Mouse (Mus musculus): Measurements from ENCODE around the gene Irgm2. TPM values are rescaled to one million over a fixed set of nuclear protein-coding genes. Genes with fewer than 3 reads are reported as not detected.

Gene Irgm2
- polyA plus RNA-seq, 1 experiment from 2014 or later, result 0.57 TPM

- Histone ChIP-seq H3K4me3 (no peak overlapping the region), H3K36me3 (no peaks in the 10 kb centered on the region), H3K27ac (replicated peaks) (no peak overlapping the region), H3K9me3 (replicated peaks) (no peaks in the 10 kb centered on the region), H3K27me3 (ENCODE audit: low read depth, poor library complexity, severe bottlenecking) (no peaks in the 10 kb centered on the region; the same call in 1 of the 2 replicates), H3K4me1 (no peaks in the 10 kb centered on the region)
- whole genome bisulfite sequencing, result 62% methylated on average over 4 of the region's 4 CpGs
- no peak for DNase-seq (ENCODE audit: low spot score)
These were observed 47.9 kb downstream of the Irgm2 start for GRCm38 (mm10) chr11:58247294-58247693.

GRCm38 (mm10) chr11:58249203-58249981 is 50.0 kb downstream of the Irgm2 start:
- no peak overlapping the region for H3K27ac ChIP-seq (replicated peaks)
- DNase-seq (ENCODE audit: low spot score), result no peak
- no peaks in the 10 kb centered on the region for H3K9me3 ChIP-seq (replicated peaks)
- H3K4me1 ChIP-seq, result no peaks in the 10 kb centered on the region
- H3K27me3 ChIP-seq (ENCODE audit: low read depth, poor library complexity, severe bottlenecking), result no peaks in the 10 kb centered on the region
- no peaks in the 10 kb centered on the region for H3K36me3 ChIP-seq
- 83% methylated on average over 7 of the region's 7 CpGs for WGBS
- H3K4me3 ChIP-seq, result no peak overlapping the region

- WGBS, result 83% methylated on average over 5 of the region's 5 CpGs
These were observed 51.1 kb downstream of the Irgm2 start for GRCm38 (mm10) chr11:58250550-58250949.

GRCm38 (mm10) chr11:58254411-58254810 is 55.0 kb downstream of the Irgm2 start:
- Histone ChIP-seq H3K27me3 (ENCODE audit: low read depth, poor library complexity, severe bottlenecking) (no peaks in the 10 kb centered on the region), H3K27ac (replicated peaks) (no peak overlapping the region), H3K4me1 (no peaks in the 10 kb centered on the region), H3K9me3 (replicated peaks) (no peaks in the 10 kb centered on the region), H3K4me3 (no peak overlapping the region), H3K36me3 (no peaks in the 10 kb centered on the region)
- WGBS, result 84% methylated on average over 3 of the region's 3 CpGs
- no peak for DNase-seq (ENCODE audit: low spot score)

More at GRCm38 (mm10) chr11:58250550-58250949, 51.1 kb downstream of the Irgm2 start:
- no peak overlapping the region for H3K27ac ChIP-seq (replicated peaks)
- H3K36me3 ChIP-seq, result no peaks in the 10 kb centered on the region
- H3K9me3 ChIP-seq (replicated peaks), result no peaks in the 10 kb centered on the region
- no peaks in the 10 kb centered on the region for H3K27me3 ChIP-seq (ENCODE audit: low read depth, poor library complexity, severe bottlenecking)
- DNase-seq (ENCODE audit: low spot score), result no peak
- H3K4me1 ChIP-seq, result no peaks in the 10 kb centered on the region
- H3K4me3 ChIP-seq, result no peak overlapping the region

GRCm38 (mm10) chr11:58257816-58258215 is 58.4 kb downstream of the Irgm2 start:
- no peak overlapping the region for H3K27ac ChIP-seq (replicated peaks)
- no peaks in the 10 kb centered on the region for H3K4me1 ChIP-seq
- no peaks in the 10 kb centered on the region for H3K27me3 ChIP-seq (ENCODE audit: low read depth, poor library complexity, severe bottlenecking)
- no peak overlapping the region for H3K4me3 ChIP-seq
- no peaks in the 10 kb centered on the region for H3K36me3 ChIP-seq
- WGBS, result 84% methylated on average over 5 of the region's 5 CpGs
- H3K9me3 ChIP-seq (replicated peaks), result no peaks in the 10 kb centered on the region
- no peak for DNase-seq (ENCODE audit: low spot score)

- Histone ChIP-seq H3K4me1 (no peaks in the 10 kb centered on the region), H3K36me3 (no peaks in the 10 kb centered on the region), H3K4me3 (no peak overlapping the region), H3K9me3 (replicated peaks) (no peaks in the 10 kb centered on the region), H3K27me3 (ENCODE audit: low read depth, poor library complexity, severe bottlenecking) (no peaks in the 10 kb centered on the region), H3K27ac (replicated peaks) (no peak overlapping the region)
- DNase-seq (ENCODE audit: low spot score), result no peak
- WGBS, result 88% methylated on average over 4 of the region's 4 CpGs
These were observed 60.7 kb downstream of the Irgm2 start for GRCm38 (mm10) chr11:58260156-58260555.

GRCm38 (mm10) chr11:58261826-58262225 is 62.4 kb downstream of the Irgm2 start:
- DNase-seq (ENCODE audit: low spot score), result no peak
- Histone ChIP-seq H3K27me3 (ENCODE audit: low read depth, poor library complexity, severe bottlenecking) (no peaks in the 10 kb centered on the region), H3K27ac (replicated peaks) (no peak overlapping the region), H3K4me3 (no peak overlapping the region), H3K9me3 (replicated peaks) (no peaks in the 10 kb centered on the region), H3K36me3 (no peaks in the 10 kb centered on the region), H3K4me1 (no peaks in the 10 kb centered on the region)
- WGBS, result 78% methylated on average over 4 of the region's 4 CpGs

GRCm38 (mm10) chr11:58262336-58262735 is 62.9 kb downstream of the Irgm2 start:
- no peak for DNase-seq (ENCODE audit: low spot score)
- Histone ChIP-seq H3K4me3 (no peak overlapping the region), H3K9me3 (replicated peaks) (no peaks in the 10 kb centered on the region), H3K27me3 (ENCODE audit: low read depth, poor library complexity, severe bottlenecking) (no peaks in the 10 kb centered on the region), H3K27ac (replicated peaks) (no peak overlapping the region), H3K36me3 (no peaks in the 10 kb centered on the region), H3K4me1 (no peaks in the 10 kb centered on the region)
- WGBS, result 87% methylated on average over 3 of the region's 3 CpGs

GRCm38 (mm10) chr11:58263516-58263915 is 64.1 kb downstream of the Irgm2 start:
- no peaks in the 10 kb centered on the region for H3K27me3 ChIP-seq (ENCODE audit: low read depth, poor library complexity, severe bottlenecking)
- no peak overlapping the region for H3K27ac ChIP-seq (replicated peaks)
- H3K36me3 ChIP-seq, result no peaks in the 10 kb centered on the region
- H3K4me3 ChIP-seq, result no peak overlapping the region
- WGBS, result 81% methylated on average over 2 of the region's 2 CpGs
- DNase-seq (ENCODE audit: low spot score), result no peak
- H3K4me1 ChIP-seq, result no peaks in the 10 kb centered on the region
- H3K9me3 ChIP-seq (replicated peaks), result no peaks in the 10 kb centered on the region

GRCm38 (mm10) chr11:58264546-58264945 is 65.1 kb downstream of the Irgm2 start:
- 89% methylated on average over 9 of the region's 9 CpGs for WGBS

GRCm38 (mm10) chr11:58268285-58268684 is 68.9 kb downstream of the Irgm2 start:
- no peak overlapping the region for H3K4me3 ChIP-seq
- no peaks in the 10 kb centered on the region for H3K4me1 ChIP-seq
- H3K27ac ChIP-seq (replicated peaks), result no peak overlapping the region
- H3K9me3 ChIP-seq (replicated peaks), result no peaks in the 10 kb centered on the region
- no peaks in the 10 kb centered on the region for H3K27me3 ChIP-seq (ENCODE audit: low read depth, poor library complexity, severe bottlenecking)
- no peak for DNase-seq (ENCODE audit: low spot score)
- 91% methylated on average over 3 of the region's 3 CpGs for WGBS
- no peaks in the 10 kb centered on the region for H3K36me3 ChIP-seq

More at GRCm38 (mm10) chr11:58264546-58264945, 65.1 kb downstream of the Irgm2 start:
- H3K4me3 ChIP-seq, result no peak overlapping the region
- no peaks in the 10 kb centered on the region for H3K36me3 ChIP-seq
- no peaks in the 10 kb centered on the region for H3K4me1 ChIP-seq
- no peaks in the 10 kb centered on the region for H3K27me3 ChIP-seq (ENCODE audit: low read depth, poor library complexity, severe bottlenecking)
- no peaks in the 10 kb centered on the region for H3K9me3 ChIP-seq (replicated peaks)
- DNase-seq (ENCODE audit: low spot score), result no peak
- no peak overlapping the region for H3K27ac ChIP-seq (replicated peaks)

Measured in midbrain, embryonic 10.5 days (tissue).